Mouse (Mus musculus) heart, adult 8-10 months (tissue): ENCODE results near the gene B3gat3. TPM values are rescaled to one million over a fixed set of nuclear protein-coding genes. Genes with fewer than 3 reads are reported as not detected.
"Not testable (repeated sequence)": the region's sequence is repeated elsewhere in the genome, so short reads cannot be mapped to it uniquely, and the experiment has no call there.

ENCODE experiments used
- DNase-seq: peaks from one replicate; pipeline ENCODE4 v3.0.0; 2022; ENCODE audit warnings: low spot score
- total RNA-seq, 4 experiments: library from RNA; stranded (reverse); gene quantifications; 2 replicates each; pipeline ENCODE4 v1.2.4; 2022

The B3gat3 gene
- 10 to 100 TPM; 39.3 to 41.5 (median 40.6) TPM for total RNA-seq

- DNase-seq = peak; percentile 98
Observed at GRCm38 (mm10) chr19:8920073-8920736, at the start of gene B3gat3. TSS of gene B3gat3 (plus strand) at chr19:8920374.

- DNase-seq = not testable (repeated sequence)
Observed at GRCm38 (mm10) chr19:8870381-8870780, 49.8 kb upstream of the B3gat3 start.

DNA sequence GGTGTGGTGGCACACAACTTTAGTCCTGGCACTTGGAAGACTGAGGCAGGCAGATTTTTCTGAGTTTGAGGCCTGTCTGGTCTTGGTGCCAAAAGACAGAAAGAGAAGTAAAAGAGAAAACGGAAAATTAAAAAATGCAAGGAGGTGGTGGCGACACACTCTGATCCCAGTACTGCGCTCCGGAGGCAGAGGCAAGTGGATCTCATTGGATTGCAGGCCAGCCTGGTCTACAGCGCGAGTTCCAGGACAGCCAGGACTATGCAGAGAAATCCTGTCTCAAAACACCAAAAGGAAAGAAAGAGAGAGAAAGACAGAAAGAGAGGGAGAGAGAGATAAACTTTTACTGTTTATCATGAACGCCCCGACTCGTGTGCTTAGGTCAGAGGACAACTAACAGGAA, 49.3 kb upstream of the B3gat3 start:
- no peak for DNase-seq

DNA sequence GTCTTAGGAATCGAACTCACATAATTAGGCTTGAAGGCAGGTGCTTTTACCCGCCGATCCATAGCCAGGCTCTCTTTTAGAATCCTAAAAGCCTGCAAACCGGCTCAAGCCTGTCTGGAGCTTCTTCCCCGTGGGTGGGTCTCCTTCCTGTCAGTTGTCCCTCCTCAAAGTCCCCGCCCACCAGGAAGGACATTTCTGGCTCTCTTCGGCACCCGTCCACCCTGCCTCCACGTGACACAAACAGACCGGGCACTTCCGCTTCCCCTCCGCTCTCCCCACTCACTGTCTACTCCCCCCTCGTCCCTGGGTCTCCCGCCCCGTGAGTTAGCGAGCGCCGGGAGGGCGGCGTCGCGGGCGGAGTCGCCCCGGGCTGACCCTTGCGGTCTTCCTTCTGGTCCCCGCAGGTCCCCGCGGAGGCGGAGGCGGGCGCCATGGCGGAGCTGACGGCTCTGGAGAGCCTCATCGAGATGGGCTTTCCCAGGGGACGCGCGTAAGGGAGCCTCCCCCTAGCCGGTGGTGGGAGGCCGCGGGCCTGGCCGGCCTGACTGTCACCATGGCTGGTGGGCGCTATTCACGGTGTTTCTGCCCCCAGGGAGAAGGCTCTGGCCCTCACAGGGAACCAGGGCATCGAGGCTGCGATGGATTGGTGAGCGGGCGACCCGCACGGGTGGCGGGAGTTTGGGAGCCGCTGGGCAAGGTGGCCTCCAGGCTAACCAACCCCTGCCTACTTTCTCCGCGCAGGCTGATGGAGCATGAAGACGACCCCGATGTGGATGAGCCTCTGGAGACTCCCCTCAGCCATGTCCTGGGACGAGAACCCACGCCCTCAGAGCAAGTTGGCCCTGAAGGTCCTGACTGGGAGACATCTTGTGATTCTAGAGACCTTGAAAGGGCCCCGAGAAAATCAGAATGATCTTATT, 48.6 kb upstream of the B3gat3 start, which contains the start of gene Ubxn1:
Gene Ubxn1, plus strand, starts transcription at position 230 of the 920 bp plus-strand sequence.
- DNase-seq = peak; percentile 99

- no peak for DNase-seq
Observed at GRCm38 (mm10) chr19:8872266-8872840, 47.8 kb upstream of the B3gat3 start.

DNA sequence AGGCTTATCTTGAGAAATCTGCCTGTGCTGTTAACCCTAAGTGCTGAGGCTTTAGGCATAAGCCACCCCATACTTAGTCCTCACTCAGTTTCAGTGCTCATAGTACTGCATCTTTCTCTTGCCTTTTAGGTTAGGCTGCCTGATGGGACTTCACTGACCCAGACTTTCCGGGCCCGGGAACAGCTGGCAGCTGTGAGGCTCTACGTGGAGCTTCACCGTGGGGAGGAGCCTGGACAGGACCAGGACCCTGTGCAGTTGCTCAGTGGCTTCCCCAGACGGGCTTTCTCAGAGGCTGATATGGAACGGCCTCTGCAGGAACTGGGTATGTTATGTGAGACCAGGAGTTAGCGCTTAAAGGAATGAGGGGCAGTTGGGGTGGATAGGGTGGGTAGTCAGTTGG, 45.1 kb upstream of the B3gat3 start:
- no peak for DNase-seq

- peak; percentile 91 for DNase-seq
Observed at GRCm38 (mm10) chr19:8880311-8881033, 39.7 kb upstream of the B3gat3 start, which contains the start of gene Uqcc3. TSS of gene Uqcc3 (minus strand) at chr19:8880923.

DNA sequence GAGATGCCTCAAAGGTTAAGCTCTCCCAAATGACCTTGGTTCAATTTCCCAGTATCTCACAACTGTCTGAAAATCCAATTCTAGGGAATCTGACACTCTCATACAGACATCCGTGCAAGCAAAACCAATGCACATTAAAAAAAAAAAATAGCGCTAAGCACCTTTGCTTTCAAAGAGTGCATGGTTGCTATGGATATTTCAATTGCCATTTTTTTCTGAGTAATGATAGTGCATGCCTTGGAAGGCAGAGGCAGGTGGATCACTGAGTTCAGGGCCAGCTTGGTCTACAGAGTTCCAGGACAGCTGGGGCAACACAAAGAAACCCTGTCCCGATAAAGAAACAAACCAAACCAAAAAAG, 39.2 kb upstream of the B3gat3 start:
- no peak for DNase-seq

- DNase-seq = no peak
Observed at GRCm38 (mm10) chr19:8883616-8884015, 36.6 kb upstream of the B3gat3 start, which contains the start of the genes Lbhd1 and Gm49403. TSS of gene Lbhd1 (plus strand) at chr19:8883732. TSS of gene Gm49403 (plus strand) at chr19:8883930.

DNA sequence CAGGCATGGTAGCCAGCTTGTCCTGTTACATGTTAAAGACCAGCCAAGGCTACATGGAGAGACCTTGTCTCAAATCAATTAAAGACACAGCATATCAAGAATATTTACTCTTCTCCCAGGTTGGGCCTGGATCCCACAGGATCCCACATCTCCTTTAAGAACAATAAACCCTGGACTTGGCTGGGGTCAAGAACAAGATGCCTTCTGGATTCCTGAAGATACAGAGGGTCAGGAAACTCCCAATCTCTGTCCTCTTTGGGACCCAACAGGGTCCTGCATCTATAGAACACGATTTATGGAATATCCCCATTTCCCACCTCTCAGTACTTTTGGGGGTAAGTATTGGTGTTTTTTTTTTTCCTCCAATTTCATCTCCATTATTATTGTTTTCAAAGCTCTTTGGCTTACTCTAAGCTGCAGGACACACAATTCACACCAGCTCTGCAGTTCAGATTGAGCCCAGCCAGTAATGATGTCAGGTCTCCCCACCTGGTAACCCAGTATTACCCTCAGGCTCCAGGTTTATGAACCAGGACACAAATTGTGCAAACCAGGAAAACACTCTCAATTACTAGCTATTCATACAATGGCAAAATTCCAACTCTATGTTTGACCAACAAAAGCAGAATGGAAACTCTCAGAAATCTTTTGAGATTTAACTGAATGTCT, 33.1 kb upstream of the B3gat3 start:
- no peak for DNase-seq

GRCm38 (mm10) chr19:8887585-8888463, 32.4 kb upstream of the B3gat3 start:
- no peak for DNase-seq

DNA sequence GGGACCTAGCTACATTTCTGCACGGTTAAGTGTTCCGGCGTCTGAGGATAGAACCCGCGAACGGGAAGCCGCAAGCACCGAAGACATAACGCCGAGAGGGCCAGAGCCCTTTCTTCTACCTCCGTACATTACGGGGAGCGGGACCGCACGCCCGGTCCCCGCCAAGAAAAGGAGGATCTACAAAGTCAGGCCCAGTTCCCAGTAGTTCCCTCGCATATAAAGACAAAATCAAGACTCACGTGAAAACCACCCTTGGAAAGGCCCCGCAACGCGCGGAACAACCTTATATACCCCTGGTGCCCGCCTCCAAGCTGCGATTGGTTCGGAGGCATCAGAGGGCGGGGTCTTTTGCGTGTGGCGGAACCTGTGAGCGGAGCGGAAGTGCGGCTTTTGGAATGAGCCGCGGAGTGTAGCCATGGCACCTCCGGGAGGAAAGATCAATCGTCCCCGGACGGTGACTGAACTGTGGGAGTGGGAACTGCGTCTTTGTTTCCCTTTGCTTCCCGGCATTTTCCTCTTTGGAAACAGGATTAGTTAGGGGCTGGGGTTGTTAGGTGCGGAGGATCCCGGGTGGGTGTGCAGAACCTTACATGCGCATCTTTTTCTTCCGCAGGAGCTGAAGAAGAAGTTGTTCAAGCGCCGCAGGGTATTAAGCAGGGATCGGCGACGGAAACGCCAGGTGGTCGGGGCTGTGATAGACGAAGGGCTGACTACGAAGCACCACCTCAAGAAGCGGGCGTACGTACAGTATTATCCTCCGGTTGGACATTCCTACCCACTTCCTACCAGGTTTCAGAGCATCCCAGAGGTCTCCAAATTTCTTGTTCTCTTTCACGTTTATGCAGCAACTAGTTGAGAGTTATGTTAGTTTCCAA, 31.4 kb upstream of the B3gat3 start, which contains the start of the genes 1810009A15Rik and Gm49416:
Gene 1810009A15Rik, plus strand, starts transcription at position 343 of the 875 bp plus-strand sequence.
Gene Gm49416, plus strand, starts transcription at position 416 of the 875 bp plus-strand sequence.
- peak; percentile 95 for DNase-seq

DNA sequence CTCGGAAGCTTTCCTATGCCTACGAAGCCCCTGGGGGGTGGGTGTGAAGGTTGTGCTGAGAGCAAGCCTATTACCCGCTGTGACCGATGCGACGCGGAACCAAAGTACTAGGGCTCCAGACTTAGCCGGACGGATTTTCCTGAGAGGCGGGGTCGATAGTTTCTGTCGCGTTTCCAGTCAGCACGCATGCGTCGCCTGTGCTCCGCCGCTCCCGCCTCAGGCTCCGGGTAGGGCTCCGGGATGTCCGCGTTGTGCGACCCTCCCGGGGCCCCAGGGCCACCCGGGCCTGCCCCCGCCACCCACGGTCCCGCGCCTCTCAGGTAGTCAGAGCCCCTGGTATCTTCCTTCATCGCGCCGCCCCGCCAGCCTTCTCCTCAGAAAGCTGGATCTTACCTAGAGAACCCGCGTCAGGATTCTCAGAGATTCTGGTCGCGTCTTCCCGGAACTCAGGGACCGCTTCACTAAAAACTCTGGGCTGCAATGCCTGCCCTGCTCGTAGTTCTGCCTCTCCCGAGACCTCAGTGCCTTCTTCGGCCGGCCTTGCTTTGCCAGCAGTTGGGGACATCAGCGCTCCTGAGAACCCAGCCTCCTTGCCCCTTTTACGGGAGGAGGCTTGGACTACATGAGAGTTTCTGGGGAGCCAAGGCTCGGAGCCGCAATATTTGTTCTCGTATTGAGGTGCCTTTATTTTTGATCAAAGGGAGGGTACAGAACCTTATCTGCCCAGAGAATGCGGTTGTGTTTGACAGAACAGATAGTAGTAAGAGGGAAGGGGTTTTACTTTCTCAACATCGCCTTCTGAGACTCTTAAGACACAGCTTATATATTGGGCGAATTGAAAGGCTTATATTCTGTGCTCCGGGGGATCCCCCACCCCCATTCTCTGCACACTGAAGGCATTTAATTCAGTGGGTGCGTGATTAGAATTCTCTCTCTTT, 27.1 kb upstream of the B3gat3 start, which contains the start of gene Ints5:
Gene Ints5, plus strand, starts transcription at position 177 of the 938 bp plus-strand sequence.
- peak; percentile 88 for DNase-seq

DNA sequence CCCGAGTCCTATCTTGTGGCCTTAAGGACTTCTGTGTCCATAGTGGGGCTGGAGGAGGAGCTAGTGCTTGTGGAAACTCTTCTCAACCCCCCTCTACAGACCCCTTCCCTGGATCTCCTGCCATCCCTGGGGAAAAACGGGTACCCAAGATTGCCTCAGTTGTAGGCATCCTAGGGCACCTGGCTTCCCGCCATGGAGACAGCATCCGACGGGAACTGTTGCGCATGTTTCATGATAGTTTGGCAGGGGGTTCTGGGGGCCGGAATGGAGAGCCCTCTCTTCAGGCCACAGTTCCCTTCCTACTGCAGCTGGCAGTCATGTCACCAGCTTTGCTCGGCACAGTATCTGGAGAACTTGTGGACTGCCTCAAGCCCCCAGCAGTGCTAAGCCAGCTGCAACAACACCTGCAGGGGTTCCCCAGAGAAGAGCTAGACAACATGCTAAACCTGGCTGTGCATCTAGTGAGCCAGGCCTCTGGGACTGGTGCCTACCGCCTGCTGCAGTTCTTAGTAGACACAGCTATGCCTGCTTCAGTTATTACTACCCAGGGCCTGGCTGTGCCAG, 24.7 kb upstream of the B3gat3 start:
- no peak for DNase-seq

GRCm38 (mm10) chr19:8896231-8896630, 23.9 kb upstream of the B3gat3 start:
- not testable (repeated sequence) for DNase-seq

DNA sequence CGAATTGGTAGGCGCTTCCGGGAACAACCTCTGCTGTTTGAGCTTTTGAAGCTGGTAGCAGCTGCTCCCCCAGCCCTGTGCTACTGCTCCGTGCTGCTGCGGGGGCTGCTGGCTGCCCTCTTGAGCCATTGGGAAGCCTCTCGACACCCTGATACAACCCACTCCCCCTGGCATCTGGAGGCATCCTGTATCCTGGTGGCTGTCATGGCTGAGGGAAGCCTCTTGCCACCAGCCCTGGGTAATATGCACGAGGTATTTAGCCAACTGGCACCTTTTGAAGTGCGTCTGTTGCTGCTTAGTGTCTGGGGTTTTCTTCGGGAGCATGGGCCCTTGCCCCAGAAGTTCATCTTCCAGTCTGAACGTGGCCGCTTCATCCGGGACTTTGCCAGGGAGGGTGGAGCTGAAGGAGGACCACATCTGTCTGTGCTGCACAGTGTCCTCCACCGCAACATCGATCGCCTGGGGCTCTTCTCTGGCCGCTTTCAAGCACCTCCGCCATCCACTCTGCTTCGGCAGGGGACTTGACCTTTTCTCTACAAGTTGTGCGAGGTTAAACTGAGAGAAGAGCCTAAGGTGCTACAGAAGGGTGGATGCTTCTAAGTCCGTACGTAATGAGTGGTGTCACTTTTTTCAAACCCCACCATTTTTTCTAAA, 22.8 kb upstream of the B3gat3 start:
- DNase-seq = peak; percentile 27
